Mouse (Mus musculus) myocyte (in vitro differentiated cells): ENCODE results near the gene Sesn2. TPM values are rescaled to one million over a fixed set of nuclear protein-coding genes. Genes with fewer than 3 reads are reported as not detected.
A peak's percentile ranks its signal among the peaks of the same experiment; 100 is the strongest.
"Not testable (repeated sequence)": the region's sequence is repeated elsewhere in the genome, so short reads cannot be mapped to it uniquely, and the experiment has no call there.

Experiments used
- H3K27me3 ChIP-seq: one replicate; pipeline ENCODE4 v1.6.1; 2011; ENCODE audit not compliant: control insufficient read depth, insufficient read depth, insufficient read length
- H3K36me3 ChIP-seq: one replicate; pipeline ENCODE4 v1.6.1; 2011; ENCODE audit not compliant: control insufficient read depth, insufficient read depth
- H3K4me2 ChIP-seq: one replicate; pipeline ENCODE4 v1.6.1; 2011; ENCODE audit warnings: low read depth, control low read depth
- H3K4me3 ChIP-seq: one replicate; pipeline ENCODE4 v1.5.1; 2011; ENCODE audit warnings: mild to moderate bottlenecking, control low read depth, moderate library complexity
- H3K79me2 ChIP-seq: one replicate; pipeline ENCODE4 v1.6.1; 2011; ENCODE audit not compliant: control insufficient read depth, insufficient read depth
- H3ac ChIP-seq: one replicate; pipeline ENCODE4 v1.6.1; 2011; ENCODE audit not compliant: control insufficient read depth, insufficient read length
- CEBPB ChIP-seq: IDR thresholded peaks from 2 replicates; pipeline ENCODE4 v1.6.1; 2011; ENCODE audit warnings: mild to moderate bottlenecking, moderate library complexity; ENCODE audit not compliant: poor library complexity, insufficient read depth, severe bottlenecking
- E2F4 ChIP-seq: IDR thresholded peaks from one replicate; pipeline ENCODE4 v1.6.1; 2011; ENCODE audit warnings: mild to moderate bottlenecking, control low read depth, moderate library complexity; ENCODE audit not compliant: insufficient read depth
- MAX ChIP-seq: IDR thresholded peaks from one replicate; pipeline ENCODE4 v1.6.1; 2011; ENCODE audit warnings: low read depth, mild to moderate bottlenecking, control low read depth
- MYOD1 ChIP-seq, 3 experiments: IDR thresholded peaks; one replicate each; pipeline ENCODE4 v1.6.1; 2011; ENCODE audit warnings: control low read depth in 2 of 3, low read depth in 2 of 3, mild to moderate bottlenecking in 2 of 3, moderate library complexity in 1 of 3; ENCODE audit not compliant: insufficient read length in 2 of 3, control insufficient read depth in 1 of 3
- MYOG ChIP-seq, 3 experiments: IDR thresholded peaks; one replicate each; pipeline ENCODE4 v1.6.1; 2011; ENCODE audit warnings: control low read depth in 2 of 3, low read depth in 2 of 3, mild to moderate bottlenecking in 2 of 3; ENCODE audit not compliant: insufficient read length in 2 of 3, control insufficient read depth in 1 of 3, insufficient read depth in 1 of 3
- POLR2A ChIP-seq: IDR thresholded peaks from one replicate; pipeline ENCODE4 v1.6.1; 2011; ENCODE audit warnings: low read depth, mild to moderate bottlenecking, control low read depth, moderate library complexity; ENCODE audit not compliant: insufficient read length
- POLR2AphosphoS2 ChIP-seq: IDR thresholded peaks from one replicate; pipeline ENCODE4 v1.6.1; 2011; ENCODE audit warnings: low read depth, control low read depth; ENCODE audit not compliant: insufficient read length
- REST ChIP-seq: IDR thresholded peaks from one replicate; pipeline ENCODE4 v1.6.1; 2011; ENCODE audit warnings: mild to moderate bottlenecking, control low read depth, moderate library complexity; ENCODE audit not compliant: insufficient read depth, insufficient read length
- SRF ChIP-seq: IDR thresholded peaks from one replicate; pipeline ENCODE4 v1.6.1; 2011; ENCODE audit warnings: low read depth; ENCODE audit not compliant: control insufficient read depth, insufficient read length
- TCF12 ChIP-seq: IDR thresholded peaks from one replicate; pipeline ENCODE4 v1.6.1; 2011; ENCODE audit warnings: mild to moderate bottlenecking, control low read depth; ENCODE audit not compliant: poor library complexity, insufficient read depth, severe bottlenecking
- TCF3 ChIP-seq: IDR thresholded peaks from one replicate; pipeline ENCODE4 v1.6.1; 2011; ENCODE audit warnings: low read depth, control low read depth; ENCODE audit not compliant: insufficient read length
- USF1 ChIP-seq: IDR thresholded peaks from one replicate; pipeline ENCODE4 v1.6.1; 2011; ENCODE audit warnings: low read depth, mild to moderate bottlenecking, control low read depth, moderate library complexity
- polyA plus RNA-seq: library from polyadenylated mRNA; unstranded; fragments of >200 nt; fragmentation: generic; extraction: Trizol; gene quantifications from one replicate; pipeline ENCODE4 v1.2.1, GENCODE M21; 2012; ENCODE audit warnings: missing spikeins

The Sesn2 gene
- polyA plus RNA-seq, 1 experiment = 71.5 TPM

GRCm38 (mm10) chr4:132482956-132483608, 27.2 kb downstream of the Sesn2 start:
- Histone ChIP-seq H3K27me3 (no peaks in the 10 kb centered on the region), H3ac (no peak overlapping the region), H3K79me2 (no peaks in the 10 kb centered on the region), H3K4me3 (no peak overlapping the region), H3K36me3 (no peaks in the 10 kb centered on the region), H3K4me2 (no peak overlapping the region)
- no peak for TF ChIP-seq TCF12
- no peak for TF ChIP-seq MAX
- TF ChIP-seq MYOG (IDR thresholded peaks at IDR 0.05; ENCODE audit: control insufficient read depth in 1 of 3, insufficient read depth in 1 of 3, insufficient read length in 2 of 3, low read depth in 2 of 3) = no peak
- no peak for TF ChIP-seq REST
- no peak for TF ChIP-seq MYOD1 (IDR thresholded peaks at IDR 0.05; ENCODE audit: control insufficient read depth in 1 of 3, insufficient read length in 2 of 3, low read depth in 2 of 3)
- TF ChIP-seq E2F4 = no peak

GRCm38 (mm10) chr4:132482104-132482503, 28.2 kb downstream of the Sesn2 start:
- not testable (repeated sequence) for H3K36me3 ChIP-seq, H3ac ChIP-seq, H3K27me3 ChIP-seq, H3K4me3 ChIP-seq, H3K4me2 ChIP-seq, H3K79me2 ChIP-seq

GRCm38 (mm10) chr4:132477833-132478232, 32.5 kb downstream of the Sesn2 start:
- no peaks in the 10 kb centered on the region for H3K36me3 ChIP-seq

GRCm38 (mm10) chr4:132475895-132476878, 34.1 kb downstream of the Sesn2 start:
- Histone ChIP-seq H3K79me2 (no peaks in the 10 kb centered on the region), H3K27me3 (no peaks in the 10 kb centered on the region), H3K4me3 (no peak overlapping the region), H3K36me3 (no peaks in the 10 kb centered on the region), H3ac (no peak overlapping the region), H3K4me2 (no peak overlapping the region)
- TF ChIP-seq POLR2A (no peak), E2F4 (no peak), CEBPB (peak; percentile 64; the same call in 1 of the 2 replicates)

More at GRCm38 (mm10) chr4:132477833-132478232, 32.5 kb downstream of the Sesn2 start:
- Histone ChIP-seq H3K4me3 (no peak overlapping the region), H3K79me2 (no peaks in the 10 kb centered on the region), H3K27me3 (no peaks in the 10 kb centered on the region), H3ac (no peak overlapping the region), H3K4me2 (no peak overlapping the region)
- TF ChIP-seq TCF3 (no peak), MAX (no peak), TCF12 (no peak), MYOD1 (IDR thresholded peaks at IDR 0.05; ENCODE audit: control insufficient read depth in 1 of 3, insufficient read length in 2 of 3, low read depth in 2 of 3) (no peak), E2F4 (no peak), SRF (no peak), REST (no peak), POLR2AphosphoS2 (no peak), CEBPB (no peak), MYOG (IDR thresholded peaks at IDR 0.05; ENCODE audit: control insufficient read depth in 1 of 3, insufficient read depth in 1 of 3, insufficient read length in 2 of 3, low read depth in 2 of 3) (no peak), POLR2A (no peak), USF1 (no peak)

- Histone ChIP-seq H3K36me3 (no peaks in the 10 kb centered on the region), H3ac (no peak overlapping the region), H3K4me3 (no peak overlapping the region), H3K4me2 (no peak overlapping the region), H3K27me3 (no peaks in the 10 kb centered on the region), H3K79me2 (no peaks in the 10 kb centered on the region)
- no peak for TF ChIP-seq E2F4
- no peak for TF ChIP-seq MAX
- no peak for TF ChIP-seq MYOG (IDR thresholded peaks at IDR 0.05; ENCODE audit: control insufficient read depth in 1 of 3, insufficient read depth in 1 of 3, insufficient read length in 2 of 3, low read depth in 2 of 3)
- no peak for TF ChIP-seq REST
- TF ChIP-seq POLR2AphosphoS2 = no peak
- TF ChIP-seq SRF = no peak
- TF ChIP-seq CEBPB = no peak
- no peak for TF ChIP-seq USF1
- TF ChIP-seq POLR2A = no peak
- TF ChIP-seq TCF3 = no peak
- TF ChIP-seq MYOD1 (IDR thresholded peaks at IDR 0.05; ENCODE audit: control insufficient read depth in 1 of 3, insufficient read length in 2 of 3, low read depth in 2 of 3) = no peak
- no peak for TF ChIP-seq TCF12
Measured at GRCm38 (mm10) chr4:132474631-132475030, 35.7 kb downstream of the Sesn2 start.
